Mouse (Mus musculus): ENCODE results near the gene Mfsd14a.

DNA sequence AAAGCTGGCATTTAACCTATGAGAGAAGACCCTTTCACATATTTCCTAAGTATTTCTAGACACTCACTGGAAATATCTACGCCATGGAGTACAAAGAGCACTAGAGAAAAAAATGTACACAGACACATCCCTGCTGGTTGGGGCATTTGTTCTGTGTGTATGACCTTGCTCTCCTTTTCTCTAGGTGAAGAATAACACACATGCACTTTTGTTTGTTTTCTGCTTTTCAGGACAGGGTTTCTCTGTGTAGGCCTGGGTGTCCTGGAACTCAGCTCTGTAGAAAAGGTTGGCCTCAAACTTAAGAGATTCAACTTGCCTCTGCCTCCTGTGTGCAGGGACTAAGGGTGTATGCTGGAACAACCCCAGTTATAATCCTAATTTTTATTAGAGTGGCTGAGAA is 16.1 kb downstream of the Mfsd14a start:
- TF ChIP-seq CTCF (IDR thresholded peaks at IDR 0.05; ENCODE audit: low read depth) (no peak), EP300 (IDR thresholded peaks at IDR 0.05; ENCODE audit: low read depth) (no peak)

Data from heart, postnatal 0 days (tissue).